In genomic region chr13:41341422-41341821, GRCm38 (mm10) we compare ENCODE assay signal across 12 mouse cellular contexts.
A peak's percentile ranks its signal among the peaks of the same experiment; 100 is the strongest.
DNase-seq lines count a peak whose midpoint lies in the region; ATAC-seq and TF ChIP-seq lines count a peak whose summit lies in the region.
"Had no signal": no experiment of that assay in that cellular context is flagged by ENCODE, and none has a peak within 500 bp of the region (broad histone marks: within the 10 kb centered on the region; RNA-seq: fewer than 3 reads in every experiment).

No protein-coding gene starts in this region.

- 0 out of 2 replicates have a peak overlapping the region, but pooled peaks have one; percentile 12 for H3K27ac ChIP-seq in forebrain, embryonic 13.5 days
- H3K27ac ChIP-seq in forebrain, embryonic 16.5 days (ENCODE audit: low read length), result no peak overlapping the region
- H3K27ac ChIP-seq in liver, adult 2 months (replicated peaks; ENCODE audit: insufficient read depth, low read depth, low read length), result peak overlapping the region; percentile 79
- H3K27ac ChIP-seq in liver, embryonic 12.5 days, result no peak overlapping the region
- H3K27ac ChIP-seq in left cerebral cortex, adult 2 months, result no peak overlapping the region
- H3K27ac ChIP-seq: embryonic facial prominence, embryonic 12.5 days had no signal

- peaks cover 16% of the 10 kb centered on the region for H3K36me3 ChIP-seq in forebrain, embryonic 13.5 days (ENCODE audit: poor library complexity, severe bottlenecking)
- H3K36me3 ChIP-seq in forebrain, embryonic 16.5 days (ENCODE audit: control insufficient read depth, insufficient read depth), result no peaks in the 10 kb centered on the region
- peaks cover 2% of the 10 kb centered on the region; the same call in 1 of the 2 replicates for H3K36me3 ChIP-seq in liver, adult 2 months (ENCODE audit: control insufficient read depth, insufficient read depth, low read length)
- 0 out of 2 replicates have a peak, but pooled peaks cover 4% of the 10 kb centered on the region for H3K36me3 ChIP-seq in liver, embryonic 12.5 days

- H3K4me3 ChIP-seq in forebrain, embryonic 13.5 days, result no peak overlapping the region
- H3K4me3 ChIP-seq in forebrain, embryonic 16.5 days (replicated peaks; ENCODE audit: low read length), result no peak overlapping the region
- no peak overlapping the region for H3K4me3 ChIP-seq in liver, adult 2 months (ENCODE audit: insufficient read depth, low read depth, low read length)
- no peak overlapping the region for H3K4me3 ChIP-seq in liver, embryonic 12.5 days
- no peak overlapping the region for H3K4me3 ChIP-seq in left cerebral cortex, adult 2 months
- H3K4me3 ChIP-seq: embryonic facial prominence, embryonic 12.5 days; myocyte had no signal

- no peak overlapping the region for H3K9ac ChIP-seq in forebrain, embryonic 13.5 days
- no peak overlapping the region for H3K9ac ChIP-seq in forebrain, embryonic 16.5 days (replicated peaks; ENCODE audit: low read depth, low read length)
- H3K9ac ChIP-seq in liver, adult 2 months (ENCODE audit: low read depth, low read length), result 0 out of 2 replicates have a peak overlapping the region, but pooled peaks have one; percentile 11
- no peak overlapping the region for H3K9ac ChIP-seq in liver, embryonic 12.5 days
- H3K9ac ChIP-seq: embryonic facial prominence, embryonic 12.5 days had no signal

- no peak overlapping the region for H3K4me2 ChIP-seq in forebrain, embryonic 13.5 days
- no peak overlapping the region for H3K4me2 ChIP-seq in forebrain, embryonic 16.5 days (ENCODE audit: low read length)
- no peak overlapping the region for H3K4me2 ChIP-seq in liver, embryonic 12.5 days
- H3K4me2 ChIP-seq: embryonic facial prominence, embryonic 12.5 days had no signal

- intact Hi-C loops in left cerebral cortex, adult 2 months (cut with DNase I), result no loop called here

- H3K4me1 ChIP-seq in forebrain, embryonic 13.5 days, result peaks cover 42% of the 10 kb centered on the region
- peaks cover 25% of the 10 kb centered on the region for H3K4me1 ChIP-seq in forebrain, embryonic 16.5 days (replicated peaks; ENCODE audit: control insufficient read depth, insufficient read depth, low read length)
- peaks cover 42% of the 10 kb centered on the region for H3K4me1 ChIP-seq in liver, adult 2 months (ENCODE audit: control insufficient read depth, insufficient read depth, low read length)
- peaks cover 16% of the 10 kb centered on the region; the same call in 1 of the 2 replicates for H3K4me1 ChIP-seq in liver, embryonic 12.5 days

- no peak for TF ChIP-seq POLR2A in liver, adult 2 months (IDR thresholded peaks at IDR 0.05; ENCODE audit: extremely low read depth, insufficient read depth, low read length)

- DNase-seq in liver, adult 2 months (ENCODE audit: extremely low read depth, low read depth, low spot score), result peak; percentile 90
- peak; percentile 43 for DNase-seq in adrenal gland, postnatal 25 days
- DNase-seq in kidney, adult 9 months, result peak; percentile 78
- no peak for DNase-seq in spleen, postnatal 4 days (ENCODE audit: low spot score in 2 of 2)
- no peak for DNase-seq in left cerebral cortex, adult 2 months (ENCODE audit: extremely low spot score in 1 of 2, low spot score in 2 of 2)
- DNase-seq: cerebellum, adult 11 months had no signal

- H3K79me2 ChIP-seq in liver, adult 2 months (ENCODE audit: control insufficient read depth, insufficient read depth, low read length), result no peaks in the 10 kb centered on the region; the same call in 1 of the 2 replicates

- 63% methylated on average over 9 of the region's 9 CpGs for WGBS in forebrain, embryonic 13.5 days
- WGBS in forebrain, embryonic 16.5 days, result 53% methylated on average over 9 of the region's 9 CpGs
- WGBS in liver, adult 2 months, result 20% methylated on average over 9 of the region's 9 CpGs
- 77% methylated on average over 9 of the region's 9 CpGs for WGBS in liver, embryonic 12.5 days (ENCODE audit: insufficient replicate concordance)

- no peaks in the 10 kb centered on the region for H3K9me3 ChIP-seq in forebrain, embryonic 13.5 days (replicated peaks)
- no peaks in the 10 kb centered on the region for H3K9me3 ChIP-seq in forebrain, embryonic 16.5 days (ENCODE audit: control insufficient read depth, low read length)
- H3K9me3 ChIP-seq in liver, embryonic 12.5 days (replicated peaks), result no peaks in the 10 kb centered on the region
- H3K9me3 ChIP-seq: embryonic facial prominence, embryonic 12.5 days had no signal

- no peak for ATAC-seq in forebrain, embryonic 13.5 days
- no peak for ATAC-seq in forebrain, embryonic 16.5 days
- ATAC-seq in liver, embryonic 12.5 days, result no peak
- ATAC-seq: CD4-positive, CD25-positive, alpha-beta regulatory T cell, adult 4 months had no signal

- TF ChIP-seq CTCF in liver, adult 2 months (IDR thresholded peaks at IDR 0.05; ENCODE audit: low read depth, low read length), result no peak
- TF ChIP-seq CTCF in left cerebral cortex, adult 2 months (IDR thresholded peaks at IDR 0.05), result no peak

- H3K27me3 ChIP-seq in forebrain, embryonic 13.5 days, result no peaks in the 10 kb centered on the region
- H3K27me3 ChIP-seq in forebrain, embryonic 16.5 days (replicated peaks; ENCODE audit: control insufficient read depth, insufficient read depth, low read length), result no peaks in the 10 kb centered on the region
- no peaks in the 10 kb centered on the region for H3K27me3 ChIP-seq in liver, adult 2 months (ENCODE audit: control insufficient read depth, insufficient read depth, low read length)
- no peaks in the 10 kb centered on the region for H3K27me3 ChIP-seq in liver, embryonic 12.5 days (replicated peaks)
- H3K27me3 ChIP-seq: embryonic facial prominence, embryonic 12.5 days had no signal

Comparison
In these comparisons a context has a peak if more than half of its experiments do, and no peak if none do; other contexts are left out.
1. H3K27ac ChIP-seq: peak in forebrain, embryonic 13.5 days (single experiment) and liver, adult 2 months (single experiment); none in forebrain, embryonic 16.5 days (single experiment), liver, embryonic 12.5 days (single experiment) and left cerebral cortex, adult 2 months (single experiment).
2. DNase-seq: peak in liver, adult 2 months (single experiment), adrenal gland, postnatal 25 days (single experiment) and kidney, adult 9 months (single experiment); none in spleen, postnatal 4 days (0 of 2) and left cerebral cortex, adult 2 months (0 of 2).